In the genomic region with DNA sequence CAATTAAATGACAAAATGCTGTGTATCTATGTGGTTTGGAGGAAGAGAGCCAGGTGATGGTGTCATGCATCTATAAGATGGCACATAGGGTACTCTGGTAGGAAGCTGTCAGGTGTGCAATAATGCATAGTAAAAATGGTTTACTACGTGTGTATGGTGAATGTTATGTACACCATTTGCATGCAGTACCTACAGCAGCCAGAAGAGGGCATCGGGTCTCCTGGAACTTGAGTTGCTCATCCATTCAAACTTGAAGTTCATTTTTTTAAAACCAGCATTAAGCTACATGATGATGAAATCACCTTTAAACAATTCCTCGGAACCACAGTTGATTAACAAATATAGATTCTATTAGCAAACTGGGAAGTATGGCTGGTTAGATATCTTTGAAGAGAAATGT, we compare ENCODE assay signal across 13 mouse cellular contexts. TPM values are rescaled to one million over a fixed set of nuclear protein-coding genes. Genes with fewer than 3 reads are reported as not detected.
DNase-seq lines count a peak whose midpoint lies in the region; ATAC-seq and TF ChIP-seq lines count a peak whose summit lies in the region.
"Had no signal": no experiment of that assay in that cellular context is flagged by ENCODE, and none has a peak within 500 bp of the region (broad histone marks: within the 10 kb centered on the region; RNA-seq: fewer than 3 reads in every experiment).

No protein-coding gene starts in this region.

- H3K9me3 ChIP-seq in lung, embryonic 14.5 days (ENCODE audit: low read depth, low read length): no peaks in the 10 kb centered on the region
- H3K9me3 ChIP-seq in MEL (replicated peaks; ENCODE audit: insufficient read depth, low read length): no peaks in the 10 kb centered on the region

- H3K4me3 ChIP-seq in gastrocnemius, adult 2 months: no peak overlapping the region
- no peak overlapping the region for H3K4me3 ChIP-seq in lung, embryonic 14.5 days (ENCODE audit: low read depth, low read length)
- no peak overlapping the region for H3K4me3 ChIP-seq in MEL (ENCODE audit: control insufficient read depth in 1 of 2, insufficient read depth in 1 of 2, low read depth in 2 of 2, low read length in 2 of 2)
- H3K4me3 ChIP-seq: myocyte had no signal

- 91% methylated on average over 3 of the region's 3 CpGs for WGBS in lung, embryonic 14.5 days

- H3K79me2 ChIP-seq in MEL (ENCODE audit: control insufficient read depth, insufficient read depth, low read length, poor library complexity): no peaks in the 10 kb centered on the region

- H3K36me3 ChIP-seq in lung, embryonic 14.5 days (ENCODE audit: insufficient read depth): no peaks in the 10 kb centered on the region
- H3K36me3 ChIP-seq in MEL (ENCODE audit: control insufficient read depth in 1 of 2, insufficient read depth in 2 of 2, low read length in 2 of 2): no peaks in the 10 kb centered on the region

- H3K27ac ChIP-seq in gastrocnemius, adult 2 months: no peak overlapping the region
- H3K27ac ChIP-seq in lung, embryonic 14.5 days (ENCODE audit: low read depth): no peak overlapping the region
- H3K27ac ChIP-seq in MEL (ENCODE audit: control insufficient read depth, low read depth, low read length): no peak overlapping the region

- TF ChIP-seq POLR2A in MEL (IDR thresholded peaks at IDR 0.05; ENCODE audit: control insufficient read depth in 1 of 2, insufficient read depth in 1 of 2, low read depth in 1 of 2, low read length in 2 of 2, poor library complexity in 1 of 2): no peak

- intact Hi-C loops in gastrocnemius, adult 2 months (cut with DNase I): no loop called here
- intact Hi-C loops in gastrocnemius, postnatal 36 days (cut with DNase I): no loop called here
- intact Hi-C loops in left cerebral cortex, postnatal 4 days (cut with DNase I): no loop called here

- peak; percentile 24 for TF ChIP-seq RAD21 in MEL (IDR thresholded peaks at IDR 0.05; ENCODE audit: low read depth, low read length)

- no peaks in the 10 kb centered on the region for H3K4me1 ChIP-seq in lung, embryonic 14.5 days (ENCODE audit: insufficient read depth)
- H3K4me1 ChIP-seq in MEL (ENCODE audit: control insufficient read depth in 1 of 2, insufficient read depth in 2 of 2, low read length in 2 of 2): no peaks in the 10 kb centered on the region

- no peak overlapping the region for H3K9ac ChIP-seq in lung, embryonic 14.5 days
- H3K9ac ChIP-seq in MEL (ENCODE audit: control insufficient read depth, low read depth, low read length, poor library complexity, severe bottlenecking): no peak overlapping the region

- no peak for TF ChIP-seq EP300 in MEL (IDR thresholded peaks at IDR 0.05; ENCODE audit: low read depth in 1 of 2, low read length in 2 of 2)

- peak; percentile 20; the same call in 1 of the 2 replicates for TF ChIP-seq CTCF in gastrocnemius, adult 2 months (IDR thresholded peaks at IDR 0.05)
- peak; percentile 57 for TF ChIP-seq CTCF in lung, embryonic 14.5 days (IDR thresholded peaks at IDR 0.05; ENCODE audit: low read depth)
- TF ChIP-seq CTCF in MEL (IDR thresholded peaks at IDR 0.05 in 2 of 3, conservative IDR thresholded peaks at IDR 0.05 in 1 of 3; ENCODE audit: control insufficient read depth in 1 of 3, insufficient read depth in 1 of 3, low read depth in 2 of 3, low read length in 3 of 3, poor library complexity in 1 of 3, severe bottlenecking in 1 of 3): peak; percentile 45 to 77 (median 57)

- no peaks in the 10 kb centered on the region for H3K27me3 ChIP-seq in lung, embryonic 14.5 days (ENCODE audit: insufficient read depth, low read length)
- no peaks in the 10 kb centered on the region for H3K27me3 ChIP-seq in MEL (ENCODE audit: control insufficient read depth in 1 of 2, insufficient read depth in 2 of 2, low read length in 2 of 2)

- no peak overlapping the region for H3K4me2 ChIP-seq in lung, embryonic 14.5 days

- DNase-seq in gastrocnemius, adult 2 months: no peak
- no peak for DNase-seq in gastrocnemius, postnatal 36 days
- DNase-seq in lung, embryonic 14.5 days: no peak
- no peak for DNase-seq in lung, postnatal 36 days
- DNase-seq in MEL (ENCODE audit: low read depth, low spot score): peak; percentile 54
- no peak for DNase-seq in kidney, adult 8-10 months
- DNase-seq in left cerebral cortex, postnatal 4 days: no peak
- DNase-seq: gastrocnemius, postnatal 14 days; lung, postnatal 4 days had no signal

- no peak for ATAC-seq in lung, embryonic 14.5 days (ENCODE audit: insufficient read depth)
- ATAC-seq in megakaryocyte, adult 5-6 weeks (ENCODE audit: poor library complexity, severe bottlenecking): peak; percentile 49
- ATAC-seq: activated CD4-positive, CD25-positive, alpha-beta regulatory T cell, adult 4 months; forebrain, embryonic 14.5 days had no signal

TF ChIP-seq in MEL, 35 proteins besides CTCF, POLR2A, EP300 and RAD21:
- TF ChIP-seq SMC3 (IDR thresholded peaks at IDR 0.05; ENCODE audit: low read depth, low read length): peak; percentile 45
- no peak for TF ChIP-seq BHLHE40 (IDR thresholded peaks at IDR 0.05; ENCODE audit: borderline replicate concordance, low read depth, low read length)

RNA-seq across cellular contexts. Expression of a gene that starts 38.9 kb away (rescaled TPM):
- total RNA-seq in gastrocnemius, adult 2 months (2021): 1 to 10 TPM; 1.4 to 1.6 TPM
- total RNA-seq in gastrocnemius, postnatal 36 days (2021): 1 to 10 TPM; 1.1 to 1.4 TPM
- polyA plus RNA-seq in lung, embryonic 14.5 days (2014; fragmentation: Nextera tagmentation; extraction: Ambion mirVana): 1.3 and 1.5 TPM in 2 replicates
- 1.8 and 2.4 TPM in 2 replicates for total RNA-seq in MEL (2012; rRNA removed)
- polyA plus RNA-seq in MEL (2012; ENCODE audit: insufficient read depth in 1 of 2, insufficient read length in 2 of 2, low read depth in 1 of 2, low replicate concordance in 2 of 2, missing spikeins in 1 of 2): 1 to 10 TPM in 1 of 2 experiments, not detected in 1; 1.8 TPM
- total RNA-seq in megakaryocyte, adult 5-6 weeks (2015): 15.5 and 17.8 TPM in 2 replicates
- total RNA-seq in megakaryocyte, adult 5-6 weeks (2017): 28.7 and 35.1 TPM in 2 replicates
- 1 to 10 TPM; 2.0 to 4.0 TPM for total RNA-seq in left cerebral cortex, postnatal 4 days (2021)

RNA-seq across cellular contexts. Expression of a gene that starts 48.1 kb away (rescaled TPM):
- total RNA-seq in gastrocnemius, adult 2 months (2021): 1 to 10 TPM in 1 of 2 experiments, under 1 TPM in 1; 0.64 to 1.3 TPM
- 1 to 10 TPM in 1 of 2 experiments, under 1 TPM in 1; 0.59 to 1.0 TPM for total RNA-seq in gastrocnemius, postnatal 36 days (2021)
- polyA plus RNA-seq in lung, embryonic 14.5 days (2014; fragmentation: Nextera tagmentation; extraction: Ambion mirVana): 4.3 and 6.1 TPM in 2 replicates
- 1.4 and 1.7 TPM in 2 replicates for total RNA-seq in MEL (2012; rRNA removed)
- polyA plus RNA-seq in MEL (2012; ENCODE audit: insufficient read depth in 1 of 2, insufficient read length in 2 of 2, low read depth in 1 of 2, low replicate concordance in 2 of 2, missing spikeins in 1 of 2): 1 to 10 TPM in 1 of 2 experiments, not detected in 1; 3.0 TPM
- 111 and 137 TPM in 2 replicates for total RNA-seq in megakaryocyte, adult 5-6 weeks (2015)
- total RNA-seq in megakaryocyte, adult 5-6 weeks (2017): 111 and 121 TPM in 2 replicates
- total RNA-seq in left cerebral cortex, postnatal 4 days (2021): 1 to 10 TPM; 1.6 to 2.1 TPM

Comparison
In these comparisons a context has a peak if more than half of its experiments do, and no peak if none do; other contexts are left out.
1. RNA of a gene that starts 48.1 kb away (total RNA-seq): 111 to 137 TPM in megakaryocyte, adult 5-6 weeks; 1.6 to 2.1 TPM in left cerebral cortex, postnatal 4 days, 1.4 to 1.7 TPM in MEL, 0.64 to 1.3 TPM in gastrocnemius, adult 2 months and 0.59 to 1.0 TPM in gastrocnemius, postnatal 36 days; every median in the first group is over 10 times any median in the second.
2. Peak in every context shown above with its lines, with median percentiles within 50 percentile points of each other: CTCF ChIP-seq.